Mouse (Mus musculus): ENCODE measurements at regions not wholly inside any gene's neighbourhood (a gene's known extent, or its start where the extent isn't known, plus 50 kb on each side); places are given as distances from the start of the nearest gene placed in this dataset.

- TF ChIP-seq CTCF (IDR thresholded peaks at IDR 0.05; ENCODE audit: borderline replicate concordance, extremely low read depth, insufficient read depth, insufficient read length) (no peak), POLR2A (IDR thresholded peaks at IDR 0.05; ENCODE audit: borderline replicate concordance, extremely low read depth, insufficient read depth, insufficient read length, poor library complexity, severe bottlenecking) (no peak)
These were observed 59.3 kb upstream of the Il12b start for GRCm38 (mm10) chr11:44340531-44340930.
